Mouse (Mus musculus): ENCODE measurements around the gene Pcsk5. TPM values are rescaled to one million over a fixed set of nuclear protein-coding genes. Genes with fewer than 3 reads are reported as not detected.

Pcsk5 gene
- total RNA-seq, 2 experiments from 2014 or later, result 14.2 to 14.7 TPM

DNA sequence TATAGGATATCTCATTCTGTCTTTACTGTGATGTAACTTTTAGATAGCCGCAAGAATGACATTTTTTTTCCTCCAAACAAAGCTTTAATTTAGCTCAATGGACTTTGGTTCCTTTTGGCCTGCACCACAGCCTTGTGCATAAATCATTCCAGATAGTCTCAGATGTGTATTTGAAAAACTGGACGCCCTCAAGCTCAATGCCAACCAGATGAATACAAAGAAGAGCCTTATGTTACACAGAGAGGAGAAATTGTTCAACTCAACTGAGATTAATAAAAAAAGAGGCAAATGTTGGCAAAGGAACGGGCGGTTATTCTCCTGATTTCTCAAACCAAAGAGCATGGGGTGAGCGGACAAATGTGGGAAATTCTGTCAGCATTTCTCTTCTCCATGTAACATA is 75.8 kb downstream of the Pcsk5 start:
- Histone ChIP-seq H3K4me3 (no peak overlapping the region), H3K27ac (no peak overlapping the region)
- DNase-seq (ENCODE audit: low spot score in 2 of 2), result no peak
- no peak for TF ChIP-seq CTCF (conservative IDR thresholded peaks at IDR 0.05)

DNA sequence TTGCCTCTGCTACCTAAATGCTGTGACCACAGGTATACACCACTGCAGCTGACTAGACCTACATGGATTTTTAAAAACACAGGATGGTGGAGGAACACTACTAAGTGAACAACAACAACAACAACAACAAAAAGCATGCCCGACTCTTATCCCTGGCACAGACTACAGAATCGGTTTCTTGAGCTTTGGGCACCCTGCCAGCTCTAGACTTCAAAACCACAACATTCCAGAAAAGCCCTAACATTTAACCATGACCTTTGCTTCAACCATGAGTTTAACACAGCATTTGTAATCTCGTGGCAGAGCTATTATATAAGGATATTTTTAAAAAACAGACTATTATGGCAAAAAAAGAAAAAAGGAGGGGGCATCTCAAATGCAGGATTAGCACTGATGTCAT is 84.6 kb downstream of the Pcsk5 start:
- no peak for TF ChIP-seq CTCF (conservative IDR thresholded peaks at IDR 0.05)
- no peak overlapping the region for H3K27ac ChIP-seq
- H3K4me3 ChIP-seq, result no peak overlapping the region
- DNase-seq (ENCODE audit: low spot score in 2 of 2), result no peak

DNA sequence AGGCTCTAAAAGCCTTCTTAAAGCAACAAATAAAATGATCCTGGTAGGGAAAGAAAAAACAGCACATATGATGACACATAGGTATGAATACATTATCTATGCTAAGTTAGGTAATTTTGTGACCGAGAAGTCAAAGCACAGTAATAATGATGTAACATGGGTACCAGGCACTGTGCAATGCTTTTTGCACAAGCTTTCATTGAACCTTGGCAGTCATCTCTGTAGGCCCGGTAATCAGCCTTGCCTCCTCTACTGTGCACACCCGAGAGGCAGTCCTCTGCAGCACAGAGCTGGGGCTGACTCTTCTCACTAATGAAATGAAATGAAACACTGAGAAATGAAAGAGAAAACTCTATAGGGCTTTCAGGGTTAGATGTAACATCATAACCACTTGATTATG is 89.1 kb downstream of the Pcsk5 start:
- DNase-seq (ENCODE audit: low spot score in 2 of 2), result no peak
- Histone ChIP-seq H3K4me3 (no peak overlapping the region), H3K27ac (no peak overlapping the region)
- no peak for TF ChIP-seq CTCF (conservative IDR thresholded peaks at IDR 0.05)

DNA sequence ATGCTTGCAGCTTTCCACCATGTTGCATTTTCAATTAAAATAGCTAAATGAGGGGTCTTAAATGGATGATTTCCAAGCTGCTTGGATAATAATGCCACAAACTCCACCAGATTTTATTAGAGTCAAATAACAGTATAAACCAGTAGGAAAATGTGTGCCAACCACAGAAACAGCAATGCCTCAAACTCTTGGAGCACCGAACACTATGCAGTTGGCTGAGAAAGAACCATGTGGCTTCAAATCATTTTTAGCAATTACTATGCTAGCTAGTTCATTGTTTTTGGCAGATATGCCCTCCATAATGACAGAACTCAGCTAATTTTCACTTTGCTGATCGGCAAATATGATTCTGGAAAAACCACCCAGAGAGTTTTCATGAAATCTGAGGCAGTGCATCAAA is 92.1 kb downstream of the Pcsk5 start:
- peak; percentile 23 to 48 for DNase-seq (ENCODE audit: low spot score in 2 of 2)
- Histone ChIP-seq H3K4me3 (no peak overlapping the region), H3K27ac (peak overlapping the region; percentile 51)
- TF ChIP-seq CTCF (conservative IDR thresholded peaks at IDR 0.05), result no peak

DNA sequence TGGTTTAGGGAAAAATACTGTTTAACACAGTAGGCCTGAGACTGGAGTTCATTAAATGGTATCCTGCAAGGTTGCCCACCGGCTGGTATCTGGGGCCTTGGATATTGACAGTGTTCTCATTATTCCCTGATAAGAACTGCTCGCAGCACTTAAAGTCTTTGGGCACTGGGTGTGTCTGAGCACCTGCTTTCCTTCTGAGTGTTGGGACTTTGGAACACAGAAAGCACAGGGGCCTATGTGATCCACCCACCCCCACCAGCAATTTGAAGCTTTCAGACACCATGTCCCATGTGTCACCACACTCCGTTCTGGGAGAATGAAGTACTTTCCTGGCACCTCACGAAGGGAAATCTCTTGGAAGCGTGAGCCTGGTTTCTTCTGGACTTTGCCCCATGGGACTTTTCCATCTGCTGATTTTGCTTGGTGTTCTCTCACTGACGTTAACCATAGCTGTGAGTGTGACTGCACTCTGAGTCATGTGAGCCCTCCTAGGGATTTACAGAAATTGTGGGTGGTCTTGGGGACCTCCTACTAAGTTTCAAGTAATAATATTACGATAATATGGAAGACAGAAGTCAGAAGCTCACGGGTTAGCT is 92.9 kb downstream of the Pcsk5 start:
- H3K4me3 ChIP-seq, result no peak overlapping the region
- no peak for TF ChIP-seq CTCF (conservative IDR thresholded peaks at IDR 0.05)
- no peak for DNase-seq (ENCODE audit: low spot score in 2 of 2)
- H3K27ac ChIP-seq, result peak overlapping the region; percentile 51

DNA sequence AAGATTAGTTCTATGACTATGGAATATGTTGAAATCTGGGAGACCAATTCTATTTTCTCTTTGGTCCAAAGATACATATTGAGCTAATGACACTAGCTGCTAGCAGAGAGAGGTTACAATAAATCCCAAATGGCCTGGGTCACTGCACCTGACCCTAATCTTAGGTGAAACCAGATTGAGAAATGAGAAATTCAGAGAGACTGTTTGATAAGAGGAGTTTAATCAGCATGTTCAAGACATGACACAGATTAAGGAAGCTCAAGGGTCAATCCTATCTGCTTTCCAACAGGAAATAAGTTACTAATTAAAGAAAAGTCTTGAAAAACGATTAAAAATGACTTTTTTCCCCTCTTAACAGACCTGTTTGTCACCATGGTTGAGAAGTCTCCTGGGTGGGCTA is 96.0 kb downstream of the Pcsk5 start:
- TF ChIP-seq CTCF (conservative IDR thresholded peaks at IDR 0.05), result no peak
- H3K4me3 ChIP-seq, result no peak overlapping the region
- H3K27ac ChIP-seq, result no peak overlapping the region
- DNase-seq (ENCODE audit: low spot score in 2 of 2), result no peak

DNA sequence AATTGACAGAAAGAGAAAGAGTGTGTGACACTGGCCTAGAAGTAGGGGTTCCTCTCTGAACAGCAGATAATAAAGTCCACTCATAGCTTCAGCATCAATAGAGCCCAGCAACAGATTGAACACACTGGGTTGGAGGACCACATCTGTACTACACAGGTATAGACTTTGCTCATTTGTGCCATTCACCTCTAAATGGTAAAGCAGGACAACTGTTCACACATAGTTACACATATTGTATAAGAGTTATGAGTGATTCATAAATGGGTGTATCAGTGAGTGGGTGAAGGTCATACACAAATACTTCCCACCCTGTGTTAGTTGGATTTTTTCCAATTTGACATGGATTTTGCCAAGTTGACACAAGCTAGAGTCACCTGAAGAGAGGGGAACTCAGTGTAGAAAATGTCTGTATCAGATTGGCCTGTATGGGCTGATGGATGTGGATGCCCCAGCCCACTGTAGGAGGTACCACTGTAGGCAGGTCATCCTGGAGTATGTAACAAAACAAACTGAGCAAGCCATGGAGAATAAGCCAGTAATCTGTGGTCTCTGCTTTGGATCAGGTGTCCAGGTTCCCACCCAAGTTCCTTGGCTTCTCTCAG is 104.7 kb downstream of the Pcsk5 start:
- no peak for DNase-seq (ENCODE audit: low spot score in 2 of 2)
- H3K27ac ChIP-seq, result no peak overlapping the region
- no peak for TF ChIP-seq CTCF (conservative IDR thresholded peaks at IDR 0.05)
- H3K4me3 ChIP-seq, result no peak overlapping the region

DNA sequence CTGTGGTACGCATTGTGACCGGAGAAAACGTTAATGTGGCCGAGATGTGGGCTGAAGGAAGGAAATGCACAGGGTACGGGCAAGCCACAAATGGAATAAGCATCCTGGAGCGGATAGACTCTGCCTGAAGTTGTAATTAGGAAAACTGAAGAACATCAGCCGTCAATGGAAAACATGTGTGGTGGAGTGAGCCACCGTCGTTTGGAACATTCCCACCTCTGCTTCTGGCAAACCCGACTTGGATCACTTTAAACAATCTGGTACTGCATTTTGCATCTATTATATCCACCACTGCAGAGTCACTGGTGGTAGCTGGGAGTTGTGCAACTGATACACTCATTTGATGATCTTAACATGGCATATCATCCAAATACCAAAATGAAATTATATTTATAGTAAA is 120.4 kb downstream of the Pcsk5 start:
- DNase-seq (ENCODE audit: low spot score in 2 of 2), result peak; percentile 10 to 24
- no peak overlapping the region; the same call in 1 of the 2 replicates for H3K27ac ChIP-seq
- H3K4me3 ChIP-seq, result no peak overlapping the region
- no peak for TF ChIP-seq CTCF (conservative IDR thresholded peaks at IDR 0.05)

DNA sequence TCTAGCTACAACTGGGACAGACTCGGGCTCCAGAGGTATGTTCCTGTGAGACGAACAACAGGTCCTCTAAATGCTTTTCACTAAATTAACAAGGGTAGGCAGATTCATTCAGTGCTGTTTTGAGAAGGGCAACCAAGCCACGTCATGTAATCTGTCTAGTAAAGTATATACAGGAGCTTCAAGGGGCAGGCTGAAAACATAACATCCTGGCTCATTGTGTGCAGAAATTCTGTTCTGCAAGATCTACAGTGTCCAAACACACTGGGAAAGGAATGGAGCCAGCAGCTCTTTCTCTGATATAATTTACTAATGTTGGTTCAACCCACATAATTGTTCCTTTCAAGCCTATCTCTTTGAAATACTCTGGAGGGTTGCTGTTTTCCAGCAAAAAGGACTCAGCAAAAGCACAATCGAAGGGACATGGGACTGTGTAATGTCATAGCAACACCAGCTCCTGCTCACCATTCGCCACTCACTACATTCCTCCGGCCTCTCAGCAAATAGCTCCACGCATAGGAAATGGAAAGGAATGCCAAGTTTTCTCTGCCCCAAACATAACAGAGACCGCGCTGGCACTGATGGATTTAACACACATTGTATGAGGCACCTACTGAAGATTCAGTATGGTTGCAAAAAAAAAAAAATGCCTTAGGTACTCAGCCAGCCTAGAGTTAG is 122.0 kb downstream of the Pcsk5 start:
- Histone ChIP-seq H3K4me3 (no peak overlapping the region), H3K27ac (peak overlapping the region; percentile 23; the same call in 1 of the 2 replicates)
- no peak for TF ChIP-seq CTCF (conservative IDR thresholded peaks at IDR 0.05)
- no peak for DNase-seq (ENCODE audit: low spot score in 2 of 2)

DNA sequence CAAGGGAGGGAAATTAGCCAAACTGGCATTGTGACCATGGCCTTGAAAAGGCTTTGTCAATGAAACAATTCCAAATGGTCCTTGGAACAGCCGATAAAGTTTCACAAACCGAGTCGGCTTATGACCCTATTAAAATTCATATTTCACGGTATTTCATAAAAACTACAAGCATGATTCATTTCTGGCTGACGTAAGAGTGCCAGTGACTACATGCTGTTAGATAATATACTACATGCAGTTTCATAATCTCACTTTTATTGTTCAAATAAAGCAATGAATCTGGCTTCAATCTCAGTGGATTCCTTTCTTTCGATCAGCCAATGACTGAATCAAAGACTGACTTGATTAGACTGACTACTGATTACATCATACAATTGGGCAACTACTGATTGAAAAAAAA is 145.8 kb downstream of the Pcsk5 start:
- Histone ChIP-seq H3K4me3 (no peak overlapping the region), H3K27ac (no peak overlapping the region)
- DNase-seq (ENCODE audit: low spot score in 2 of 2), result no peak
- no peak for TF ChIP-seq CTCF (conservative IDR thresholded peaks at IDR 0.05)

DNA sequence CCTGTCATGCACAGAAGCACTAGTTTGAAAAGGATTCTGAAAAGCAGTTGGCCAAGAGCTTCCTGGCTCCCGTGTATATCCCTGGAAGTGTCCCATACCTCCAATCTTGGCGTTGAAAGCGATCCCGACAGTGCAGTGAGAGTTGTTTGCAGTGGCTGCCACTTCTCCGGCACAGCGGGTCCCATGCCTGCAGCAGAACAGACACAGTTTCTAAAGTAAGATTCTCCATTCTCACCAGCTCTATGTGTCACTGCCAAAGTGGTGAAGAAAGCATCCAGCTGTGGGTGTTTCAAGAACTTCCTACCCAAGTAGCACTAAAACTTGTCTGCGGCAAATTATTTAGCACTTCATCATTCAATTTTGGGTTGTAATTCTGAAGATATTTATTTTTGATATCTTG is 159.1 kb downstream of the Pcsk5 start:
- no peak for DNase-seq (ENCODE audit: low spot score in 2 of 2)
- no peak for TF ChIP-seq CTCF (conservative IDR thresholded peaks at IDR 0.05)
- no peak overlapping the region for H3K4me3 ChIP-seq

DNA sequence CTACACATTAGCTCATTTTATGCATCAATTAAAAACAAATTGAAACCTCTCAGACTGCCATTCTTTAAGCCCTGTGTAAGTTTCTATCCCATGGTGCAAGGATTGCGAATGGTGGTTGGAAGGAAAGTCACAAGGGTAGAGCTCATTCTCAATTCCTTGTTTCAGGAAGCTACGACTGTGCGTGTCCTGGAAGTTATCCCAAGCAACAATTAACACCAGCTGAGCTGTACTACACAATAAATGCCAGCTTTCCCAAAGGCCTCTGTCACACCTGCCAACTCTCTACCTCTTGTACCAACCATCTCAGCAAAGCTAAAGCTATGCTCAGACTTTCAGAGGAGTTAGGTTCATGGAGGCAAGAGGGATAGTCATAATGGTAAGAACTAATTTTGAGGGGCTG is 174.8 kb downstream of the Pcsk5 start:
- H3K27ac ChIP-seq, result no peak overlapping the region
- DNase-seq (ENCODE audit: low spot score in 2 of 2), result no peak
- TF ChIP-seq CTCF (conservative IDR thresholded peaks at IDR 0.05), result no peak
- no peak overlapping the region for H3K4me3 ChIP-seq

More for the DNA sequence above, 159.1 kb downstream of the Pcsk5 start:
- H3K27ac ChIP-seq, result no peak overlapping the region

DNA sequence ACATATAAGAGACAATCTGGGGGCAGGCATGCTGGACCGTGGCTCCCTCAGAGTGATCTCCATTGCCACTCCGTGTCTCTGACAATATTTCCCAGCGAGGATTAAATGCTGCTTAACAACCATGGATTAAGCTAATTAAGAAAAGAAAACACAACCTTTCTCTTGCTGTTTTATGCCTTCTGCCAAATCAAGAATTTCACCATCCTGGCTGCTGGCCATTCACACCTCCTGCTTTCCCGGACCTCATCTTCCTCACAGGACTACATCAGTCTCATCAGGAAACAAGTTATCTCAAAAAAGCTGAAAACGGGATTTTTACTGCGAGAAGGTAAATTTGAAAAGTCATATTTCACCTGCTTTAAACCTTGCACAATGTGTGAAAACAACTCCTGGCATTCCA is 175.2 kb downstream of the Pcsk5 start:
- Histone ChIP-seq H3K27ac (no peak overlapping the region), H3K4me3 (no peak overlapping the region)
- DNase-seq (ENCODE audit: low spot score in 2 of 2), result no peak
- TF ChIP-seq CTCF (conservative IDR thresholded peaks at IDR 0.05), result no peak

DNA sequence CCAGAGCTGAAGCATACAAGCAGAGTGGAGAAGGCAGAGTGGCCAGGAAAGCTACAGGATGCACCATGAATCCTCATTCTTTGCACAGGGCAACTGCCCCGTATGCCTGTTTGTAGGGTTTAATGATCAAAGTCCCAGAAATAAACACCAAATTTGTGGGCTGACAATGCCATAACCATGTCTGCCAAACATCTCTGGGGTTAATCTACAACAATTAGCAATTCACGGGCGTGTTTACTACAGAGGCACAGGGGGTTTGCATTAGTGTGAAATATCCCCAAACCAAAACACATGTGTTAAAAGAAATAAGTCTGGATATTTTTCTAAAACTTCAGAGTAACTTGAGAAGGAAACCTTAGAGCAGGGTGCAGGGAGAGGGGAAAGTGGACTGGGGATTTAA is 178.1 kb downstream of the Pcsk5 start:
- H3K4me3 ChIP-seq, result no peak overlapping the region
- no peak for DNase-seq (ENCODE audit: low spot score in 2 of 2)
- H3K27ac ChIP-seq, result no peak overlapping the region
- TF ChIP-seq CTCF (conservative IDR thresholded peaks at IDR 0.05), result no peak

All from layer of hippocampus, adult 2 months (tissue).